Mouse (Mus musculus) ES-E14 (cell line): ENCODE measurements around the gene Birc7. TPM values are rescaled to one million over a fixed set of nuclear protein-coding genes. Genes with fewer than 3 reads are reported as not detected.

Experiments
- DNase-seq: peaks from one replicate; pipeline ENCODE4 v3.0.0-alpha.2; 2013; ENCODE audit warnings: low read depth, low spot score
- H3K27ac ChIP-seq: 2 replicates; pipeline ENCODE4 v1.5.1; 2012; ENCODE audit warnings: low read depth, mild to moderate bottlenecking, low read length, moderate library complexity, mixed read lengths; ENCODE audit not compliant: poor library complexity, insufficient read depth, severe bottlenecking
- H3K36me3 ChIP-seq: 2 replicates; pipeline ENCODE4 v1.6.1; 2012; ENCODE audit warnings: mild to moderate bottlenecking, low read length, moderate library complexity, mixed read lengths; ENCODE audit not compliant: control insufficient read depth, poor library complexity, insufficient read depth, severe bottlenecking
- H3K4me1 ChIP-seq, 2 experiments: fragments of 150-350 bp in 1 of 2; sonication (generic) in 1 of 2; 2 replicates each; pipeline ENCODE4 v1.6.1; 2012; ENCODE audit warnings: low read length in 2 of 2, mild to moderate bottlenecking in 1 of 2, mixed read lengths in 1 of 2; ENCODE audit not compliant: control insufficient read depth in 2 of 2, insufficient read depth in 2 of 2, poor library complexity in 1 of 2
- H3K4me3 ChIP-seq, 2 experiments: fragments of 150-350 bp in 1 of 2; sonication (generic) in 1 of 2; 2 replicates each; pipeline ENCODE4 v1.5.1; 2012; ENCODE audit warnings: low read length in 2 of 2, low read depth in 1 of 2, mild to moderate bottlenecking in 1 of 2, mixed read lengths in 1 of 2; ENCODE audit not compliant: insufficient read depth in 1 of 2, poor library complexity in 1 of 2, severe bottlenecking in 1 of 2
- H3K9ac ChIP-seq: 2 replicates; pipeline ENCODE4 v1.6.1; 2012; ENCODE audit warnings: low read depth, mild to moderate bottlenecking, low read length, mixed read lengths; ENCODE audit not compliant: poor library complexity, insufficient read depth, severe bottlenecking
- H3K9me3 ChIP-seq: fragments of 150-350 bp; sonication (generic); 2 replicates; pipeline ENCODE4 v1.6.1; 2012; ENCODE audit warnings: low read depth, mild to moderate bottlenecking, low read length; ENCODE audit not compliant: control insufficient read depth, insufficient read depth
- CHD2 ChIP-seq: IDR thresholded peaks from 2 replicates; pipeline ENCODE4 v1.6.1; 2014; ENCODE audit warnings: mild to moderate bottlenecking, low read depth, low read length, inconsistent platforms
- HCFC1 ChIP-seq: IDR thresholded peaks from 2 replicates; pipeline ENCODE4 v1.6.1; 2012; ENCODE audit warnings: low read length, inconsistent platforms, borderline replicate concordance; ENCODE audit not compliant: insufficient read depth
- MAFK ChIP-seq: IDR thresholded peaks from 2 replicates; pipeline ENCODE4 v1.6.1; 2014; ENCODE audit warnings: mild to moderate bottlenecking, low read depth, low read length, inconsistent platforms; ENCODE audit not compliant: insufficient read depth
- ZC3H11A ChIP-seq: IDR thresholded peaks from 2 replicates; pipeline ENCODE4 v1.6.1; 2012; ENCODE audit warnings: low read depth, mild to moderate bottlenecking, inconsistent platforms, low read length, borderline replicate concordance
- ZNF384 ChIP-seq: IDR thresholded peaks from 2 replicates; pipeline ENCODE4 v1.6.1; 2012; ENCODE audit warnings: low read depth, low read length, inconsistent platforms
- in situ Hi-C, 2 experiments: fragments of 600-800 bp; cut with MboI; formaldehyde crosslinking; loops; one replicate each; pipeline ENCODE4 v1.15.1; 2025; ENCODE audit warnings: low sequenced_read_pairs in 2 of 2, inconsistent platforms in 1 of 2; ENCODE audit not compliant: unreplicated experiment in 2 of 2
- total RNA-seq: library from RNA; depleted of rRNA; stranded (reverse); fragments of 300-350 nt; gene quantifications from 2 replicates; pipeline ENCODE4 v1.2.3, GENCODE M21; 2012; rRNA removed

Gene Birc7
- total RNA-seq, result 2.1 and 3.7 TPM in 2 replicates

DNA sequence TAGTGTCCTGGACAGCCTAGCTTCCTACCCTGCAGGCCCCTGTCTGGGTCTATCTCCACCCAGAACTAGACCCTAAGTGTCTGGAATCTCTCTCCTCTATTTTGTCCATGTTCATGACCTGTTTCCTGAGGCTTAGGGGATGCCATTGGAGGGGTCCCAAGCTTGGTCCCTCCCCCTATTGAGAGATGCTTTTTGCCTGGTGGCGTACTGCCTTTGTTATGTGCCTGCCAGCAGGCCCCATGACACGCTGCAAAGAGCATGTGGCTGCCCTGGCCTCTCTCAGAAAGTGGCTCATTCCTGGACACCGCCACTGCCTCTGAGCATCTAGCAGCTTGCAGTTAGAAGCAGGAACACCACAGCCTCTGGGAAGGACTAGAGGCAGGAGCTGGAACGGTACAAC is at the start of gene Birc7:
Birc7 (plus strand) TSS at position 301 of the 400 bp plus-strand sequence.
- Histone ChIP-seq H3K36me3 (no peaks in the 10 kb centered on the region), H3K4me3 (0 out of 4 replicates have a peak within 1 kb of the TSS, but pooled peaks of 1 of the 2 experiments have one; percentile 19), H3K4me1 (peaks cover 2 to 10% of the 10 kb centered on the region in 2 experiments; a peak in 2 of 4 replicates), H3K27ac (no peak within 1 kb of the TSS), H3K9me3 (no peaks in the 10 kb centered on the region), H3K9ac (no peak within 1 kb of the TSS)
- TF ChIP-seq ZNF384, result no peak
- no peak for TF ChIP-seq ZC3H11A
- no peak for TF ChIP-seq MAFK
- TF ChIP-seq HCFC1, result no peak
- TF ChIP-seq CHD2, result no peak
- in situ Hi-C loops, result no loop called here
- DNase-seq, result no peak

DNA sequence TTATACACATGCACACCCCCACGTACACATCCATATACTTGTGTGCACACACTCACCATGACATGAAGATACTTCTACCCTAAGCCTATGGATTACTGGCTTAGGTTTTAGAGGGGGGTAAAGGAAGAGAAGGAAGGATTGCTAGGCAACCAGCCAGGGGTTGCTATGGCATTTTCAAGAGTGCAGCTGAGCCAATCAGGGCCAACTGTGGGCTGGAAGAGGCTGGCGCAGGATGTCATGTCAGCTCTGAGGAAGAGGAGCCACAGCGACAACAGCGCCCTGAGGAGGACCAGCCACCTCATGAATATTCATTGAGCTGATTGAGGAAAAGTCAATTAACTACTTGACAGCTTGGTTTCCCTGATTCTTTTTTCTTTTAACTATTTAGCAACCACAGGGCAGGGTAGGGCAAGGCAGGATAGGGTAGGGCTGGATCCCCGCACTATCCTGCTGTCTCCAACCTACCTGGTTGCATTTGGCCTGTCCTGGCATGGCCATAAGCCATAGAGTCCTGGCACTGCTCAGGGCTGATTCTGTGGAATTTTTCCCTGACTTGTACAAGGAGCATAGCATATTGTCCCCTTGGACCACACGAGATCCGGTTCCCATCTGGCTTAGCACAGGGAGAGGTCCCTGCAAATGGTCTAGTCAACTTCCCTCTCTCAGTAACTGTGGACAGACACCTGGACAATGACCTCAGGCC is 49.3 kb upstream of the Birc7 start:
- Histone ChIP-seq H3K27ac (no peak overlapping the region), H3K4me3 (no peak overlapping the region), H3K4me1 (no peaks in the 10 kb centered on the region), H3K9me3 (no peaks in the 10 kb centered on the region), H3K9ac (no peak overlapping the region), H3K36me3 (no peaks in the 10 kb centered on the region)
- TF ChIP-seq CHD2 (no peak), ZNF384 (no peak), ZC3H11A (no peak), HCFC1 (no peak), MAFK (no peak)
- in situ Hi-C loops, result no loop called here
- DNase-seq, result no peak

DNA sequence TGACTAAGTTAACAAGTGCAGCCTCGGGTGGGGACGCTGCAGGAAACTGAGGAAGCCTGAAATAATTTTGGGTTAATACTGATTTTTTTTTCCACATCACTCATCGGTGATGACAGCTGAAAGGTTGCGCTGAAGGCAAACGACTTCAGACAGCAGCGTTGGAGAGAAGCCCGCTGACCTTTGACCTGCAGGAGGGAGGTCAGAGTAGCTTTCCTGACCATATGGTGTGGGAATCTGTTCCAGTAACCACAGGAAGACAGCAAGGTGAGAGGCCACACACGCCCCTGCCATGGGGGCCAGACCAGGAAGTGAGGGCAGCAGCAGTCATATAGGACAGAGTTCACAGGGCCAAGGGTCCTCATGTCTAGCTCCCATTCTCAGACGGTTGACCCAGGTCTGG is 47.5 kb upstream of the Birc7 start:
- H3K27ac ChIP-seq, result no peak overlapping the region
- DNase-seq, result no peak
- no peaks in the 10 kb centered on the region for H3K36me3 ChIP-seq
- in situ Hi-C loops, result no loop called here
- H3K9ac ChIP-seq, result no peak overlapping the region
- no peak overlapping the region for H3K4me3 ChIP-seq
- H3K4me1 ChIP-seq, result no peaks in the 10 kb centered on the region
- H3K9me3 ChIP-seq, result no peaks in the 10 kb centered on the region
- TF ChIP-seq ZC3H11A (no peak), ZNF384 (no peak), CHD2 (no peak), MAFK (no peak), HCFC1 (no peak)

DNA sequence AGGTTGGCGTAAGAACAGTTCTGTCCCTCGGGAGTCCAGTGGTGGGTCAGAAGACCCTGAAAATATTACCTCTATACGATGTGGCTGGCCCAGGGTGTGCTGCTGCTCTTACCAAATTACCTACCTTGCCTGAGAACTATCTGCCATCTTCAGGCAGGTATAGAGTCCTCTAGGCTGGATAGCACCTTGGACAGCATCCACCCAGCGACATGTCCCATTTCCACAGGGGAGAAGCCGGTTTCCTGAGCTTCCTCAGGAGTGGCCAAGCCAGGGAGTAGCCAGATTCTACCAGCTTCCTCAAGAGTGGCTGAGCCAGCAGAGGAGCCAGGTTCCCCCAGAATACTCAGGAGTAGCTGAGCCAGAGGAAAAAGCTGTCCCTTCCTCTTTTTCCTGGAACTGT is 43.6 kb upstream of the Birc7 start:
- Histone ChIP-seq H3K9ac (no peak overlapping the region), H3K4me3 (no peak overlapping the region), H3K9me3 (no peaks in the 10 kb centered on the region), H3K36me3 (no peaks in the 10 kb centered on the region), H3K27ac (no peak overlapping the region), H3K4me1 (peaks cover 3 to 10% of the 10 kb centered on the region in 2 experiments; a peak in 2 of 4 replicates)
- in situ Hi-C loops, result no loop called here
- no peak for DNase-seq
- no peak for TF ChIP-seq CHD2
- TF ChIP-seq MAFK, result no peak
- TF ChIP-seq ZC3H11A, result no peak
- TF ChIP-seq HCFC1, result no peak
- TF ChIP-seq ZNF384, result no peak
